Mouse (Mus musculus): ENCODE results near the gene Lin28a.
A peak's percentile ranks its signal among the peaks of the same experiment; 100 is the strongest.

Gene Lin28a

DNA sequence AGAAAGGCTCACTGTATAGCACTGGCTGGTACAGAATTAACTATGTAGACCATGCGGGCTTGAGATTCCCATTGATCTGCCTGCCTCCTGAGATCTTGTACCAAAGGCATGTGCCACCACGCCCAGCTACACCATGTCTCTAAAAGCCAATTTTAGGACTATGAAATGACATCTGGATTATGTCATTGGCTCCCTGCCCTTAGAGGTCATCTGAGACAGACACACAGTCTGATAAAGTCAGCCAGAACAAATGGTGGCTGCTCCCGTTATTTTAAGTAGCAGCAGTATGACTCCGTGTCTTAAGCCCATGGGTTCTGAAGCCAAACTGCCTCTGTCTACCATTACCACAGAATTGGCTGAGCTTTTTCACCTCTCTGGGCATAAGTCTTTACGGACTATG, 38.1 kb downstream of the Lin28a start:
- no peak for DNase-seq (ENCODE audit: low spot score in 2 of 2)

DNA sequence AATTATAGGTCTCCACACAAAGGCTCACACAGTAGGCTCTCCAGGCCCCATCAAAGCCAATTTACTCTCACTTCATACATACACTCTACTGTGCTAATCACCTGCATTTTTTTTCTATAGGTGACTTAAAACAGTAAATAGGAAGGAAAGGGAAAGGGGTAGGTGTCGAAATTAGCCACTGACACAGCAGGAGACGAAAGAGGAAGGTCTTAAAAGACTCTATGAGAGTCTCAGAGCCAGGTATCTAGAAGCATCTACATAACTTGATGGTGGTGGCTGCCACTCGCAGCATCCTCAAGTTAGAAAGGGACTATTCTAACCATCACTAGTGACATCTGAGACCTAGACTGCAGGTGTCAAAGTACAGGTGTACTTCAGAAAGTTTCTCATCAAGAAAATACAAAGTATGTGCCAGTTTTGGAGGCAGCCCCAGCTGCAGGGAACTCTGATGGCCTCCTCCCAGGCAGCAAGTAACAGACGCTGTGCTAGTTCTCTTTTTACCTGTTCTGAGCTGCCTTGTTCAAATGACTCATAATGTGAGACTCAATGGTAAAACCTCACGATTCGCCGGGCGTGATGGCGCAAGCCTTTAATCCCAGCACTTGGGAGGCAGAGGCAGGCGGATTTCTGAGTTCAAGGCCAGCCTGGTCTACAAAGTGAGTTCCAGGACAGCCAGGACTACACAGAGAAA, 40.5 kb downstream of the Lin28a start:
- no peak for DNase-seq (ENCODE audit: low spot score in 2 of 2)

DNA sequence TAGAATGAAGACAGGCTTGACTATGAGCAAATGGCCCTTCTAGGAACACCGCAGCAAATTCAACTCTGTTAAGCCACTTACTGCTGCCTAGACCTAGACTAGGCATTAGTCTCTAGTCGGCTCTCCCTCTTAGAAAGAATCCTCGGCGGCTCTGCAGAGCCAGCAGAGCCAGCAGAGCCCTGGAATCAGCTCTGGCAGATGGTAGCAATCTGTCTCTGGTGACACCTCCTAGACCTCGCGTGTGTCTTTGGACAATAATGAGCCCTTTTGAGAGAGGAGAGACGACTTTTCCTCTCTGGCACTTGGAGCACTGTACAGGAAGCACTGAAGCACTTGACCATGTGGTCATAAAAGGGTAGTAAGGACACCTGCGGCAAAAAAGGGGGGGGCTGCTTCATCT, 46.9 kb downstream of the Lin28a start:
- DNase-seq (ENCODE audit: low spot score in 2 of 2), result no peak

DNA sequence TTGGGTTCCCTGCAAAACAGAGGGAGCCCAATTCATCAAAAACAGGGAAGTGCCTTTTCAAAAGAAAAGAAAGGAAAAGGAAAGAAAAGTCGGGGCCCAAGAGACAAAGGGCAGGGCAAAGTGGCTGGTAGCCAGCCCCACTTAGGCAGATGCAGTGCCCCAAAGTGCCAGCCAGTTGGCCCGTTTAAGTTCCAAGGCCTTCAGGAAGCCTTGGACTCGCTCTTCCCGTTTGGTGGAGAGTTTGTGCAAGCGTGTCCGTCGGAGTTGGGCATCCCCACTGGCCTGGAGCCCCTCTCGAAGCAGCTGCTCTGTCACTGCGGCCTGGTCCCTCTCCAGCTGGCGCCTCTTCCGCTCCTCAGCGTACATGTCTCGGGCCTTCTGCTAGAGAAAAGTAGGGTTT, 47.8 kb downstream of the Lin28a start:
- no peak for DNase-seq (ENCODE audit: low spot score in 2 of 2)

DNA sequence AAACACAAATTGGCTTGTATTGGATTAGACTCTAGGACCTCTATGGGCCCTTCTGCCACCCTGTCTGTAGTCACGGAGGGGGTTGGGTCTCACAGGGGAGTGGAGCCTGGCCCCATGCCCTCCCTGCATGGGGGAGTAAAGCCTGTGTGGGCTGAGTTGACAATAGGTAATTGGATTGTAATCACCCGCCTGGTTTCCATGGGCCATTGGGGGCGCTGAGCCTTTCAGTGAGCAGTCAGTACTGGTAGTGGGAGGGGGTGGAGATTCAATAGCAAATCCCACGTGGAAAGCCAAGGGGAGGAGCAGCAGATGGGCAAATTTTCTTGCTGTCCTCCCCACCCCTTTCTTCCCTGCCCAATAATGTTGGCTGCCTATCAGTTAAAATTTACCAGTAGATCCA, 48.4 kb downstream of the Lin28a start:
- peak in 1 of 2 experiments; percentile 13 for DNase-seq (ENCODE audit: low spot score in 2 of 2)

DNA sequence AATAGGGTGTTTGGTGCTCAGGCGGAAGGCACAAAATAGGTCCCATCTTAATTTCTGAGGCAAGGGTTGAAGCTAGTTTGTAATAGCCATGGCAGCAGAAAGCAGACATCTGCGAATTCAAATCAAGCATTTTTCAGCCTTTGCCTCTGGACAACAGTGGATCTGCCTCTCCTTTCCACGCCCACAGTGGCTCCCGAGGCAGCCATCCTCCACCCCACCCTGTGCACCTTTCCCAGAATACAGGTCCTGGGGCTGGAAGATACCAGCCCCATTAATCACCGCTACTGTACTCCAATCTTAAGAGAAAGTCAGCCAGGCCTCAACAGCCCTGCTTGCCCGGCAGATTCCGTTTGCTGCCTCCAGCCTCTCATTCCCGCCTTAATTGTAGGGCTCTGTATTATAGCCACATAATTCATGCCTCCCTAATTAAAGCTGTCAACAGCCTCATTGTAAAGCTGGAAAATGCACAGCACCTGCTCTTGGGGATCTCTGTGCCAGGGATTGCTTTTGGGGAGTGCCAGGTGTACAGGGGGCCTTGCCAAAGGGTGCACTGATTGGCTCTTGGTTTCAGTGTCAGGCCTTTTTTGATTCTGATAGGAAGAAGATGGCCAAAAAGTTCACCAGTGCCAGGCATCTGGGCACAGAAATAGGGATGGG, 49.4 kb downstream of the Lin28a start:
- DNase-seq (ENCODE audit: low spot score in 2 of 2), result no peak

DNA sequence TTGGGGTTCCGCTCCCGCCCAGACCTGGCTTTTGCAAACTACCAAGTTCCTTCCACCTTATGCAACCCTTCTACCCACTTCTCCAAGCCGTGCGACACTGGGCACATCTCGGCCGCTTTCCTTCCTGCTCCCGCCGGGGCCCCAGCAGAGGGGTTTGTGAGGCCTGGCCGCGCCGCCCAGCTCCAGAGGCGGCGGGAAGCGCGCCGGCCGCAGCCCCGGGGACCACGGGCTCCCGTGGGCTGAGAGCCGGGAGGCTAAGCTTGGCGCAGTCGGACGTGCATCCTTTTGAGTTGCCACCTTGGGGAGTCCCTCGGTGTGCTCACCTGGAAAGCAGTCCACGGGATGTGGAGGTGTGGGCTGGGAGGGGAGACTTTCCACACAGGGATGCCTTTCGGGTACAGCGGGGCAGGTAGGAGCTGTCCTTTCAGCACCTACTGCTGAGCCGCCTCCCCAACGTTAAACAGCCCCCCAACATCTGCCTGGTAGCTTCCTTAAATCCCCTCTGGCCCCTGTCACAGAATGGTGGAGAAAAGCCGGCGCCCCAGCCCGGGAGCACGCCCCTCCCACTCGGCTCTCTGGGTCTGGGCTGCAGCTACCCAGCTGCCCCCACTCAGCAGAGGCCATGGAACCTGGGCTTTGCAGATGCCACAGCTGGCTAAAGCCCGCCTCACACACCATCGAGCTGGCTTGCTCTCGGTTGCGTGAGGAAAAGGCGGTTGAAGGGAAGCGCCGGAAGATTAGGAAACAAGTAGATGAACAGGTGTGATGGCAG, 50.3 kb downstream of the Lin28a start, which contains the start of gene Hmgn2:
Gene Hmgn2 (minus strand): TSS at position 501 of the 772 bp plus-strand sequence.
- peak in 1 of 2 experiments; percentile 19 for DNase-seq (ENCODE audit: low spot score in 2 of 2)

DNA sequence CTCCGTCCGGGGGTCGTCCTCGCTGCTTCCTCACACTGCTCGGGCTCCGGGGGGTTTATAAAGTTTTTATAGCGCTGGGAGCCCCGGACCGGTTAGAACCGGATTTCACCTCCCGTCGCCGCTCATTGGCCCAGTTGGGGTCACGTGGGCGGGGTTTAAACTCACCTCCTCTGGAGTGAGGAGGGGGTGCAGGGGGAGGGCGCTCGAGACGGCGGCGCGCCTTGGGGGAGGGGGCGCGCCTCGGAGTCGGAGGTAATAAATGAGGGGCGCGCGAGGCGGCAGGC, 50.8 kb downstream of the Lin28a start:
- peak; percentile 87 for DNase-seq (ENCODE audit: low spot score in 2 of 2)

DNA sequence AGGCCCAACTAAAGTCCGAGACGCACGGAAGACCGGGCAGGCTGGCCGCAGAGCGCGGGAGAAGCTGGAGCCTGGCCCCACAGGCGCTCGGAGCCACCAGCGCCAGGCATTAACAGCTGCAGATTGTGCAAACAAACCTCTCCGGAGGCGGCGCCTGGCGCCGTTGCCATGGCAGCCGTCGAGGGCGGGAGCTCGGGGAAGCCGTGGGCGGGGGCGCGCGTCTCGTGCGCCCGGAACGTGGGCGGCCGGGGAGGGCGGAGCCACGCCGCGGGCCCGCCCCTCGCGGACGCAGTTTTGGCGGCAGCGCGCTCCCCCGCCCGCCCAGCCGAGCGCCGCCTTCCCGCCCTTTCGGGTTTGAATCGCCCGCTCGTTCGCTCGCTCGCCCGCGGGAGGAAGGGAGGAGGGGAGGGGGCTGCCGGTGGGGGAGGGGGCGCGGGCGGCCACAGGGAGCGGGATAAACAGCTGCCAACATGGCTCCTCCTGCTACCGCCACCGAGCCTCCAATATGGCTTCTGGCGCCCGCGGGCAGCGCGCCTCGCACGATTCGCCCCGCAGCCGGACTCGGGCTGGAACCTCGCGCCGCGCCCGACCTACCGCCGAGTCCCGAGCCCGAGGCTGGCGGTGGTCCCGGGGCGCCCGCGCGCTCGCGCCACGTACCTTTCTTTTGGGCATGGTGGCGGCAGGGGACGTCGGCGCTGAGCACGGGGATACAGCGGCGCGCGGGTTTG, 51.3 kb downstream of the Lin28a start:
- peak; percentile 94 to 96 for DNase-seq (ENCODE audit: low spot score in 2 of 2)

DNA sequence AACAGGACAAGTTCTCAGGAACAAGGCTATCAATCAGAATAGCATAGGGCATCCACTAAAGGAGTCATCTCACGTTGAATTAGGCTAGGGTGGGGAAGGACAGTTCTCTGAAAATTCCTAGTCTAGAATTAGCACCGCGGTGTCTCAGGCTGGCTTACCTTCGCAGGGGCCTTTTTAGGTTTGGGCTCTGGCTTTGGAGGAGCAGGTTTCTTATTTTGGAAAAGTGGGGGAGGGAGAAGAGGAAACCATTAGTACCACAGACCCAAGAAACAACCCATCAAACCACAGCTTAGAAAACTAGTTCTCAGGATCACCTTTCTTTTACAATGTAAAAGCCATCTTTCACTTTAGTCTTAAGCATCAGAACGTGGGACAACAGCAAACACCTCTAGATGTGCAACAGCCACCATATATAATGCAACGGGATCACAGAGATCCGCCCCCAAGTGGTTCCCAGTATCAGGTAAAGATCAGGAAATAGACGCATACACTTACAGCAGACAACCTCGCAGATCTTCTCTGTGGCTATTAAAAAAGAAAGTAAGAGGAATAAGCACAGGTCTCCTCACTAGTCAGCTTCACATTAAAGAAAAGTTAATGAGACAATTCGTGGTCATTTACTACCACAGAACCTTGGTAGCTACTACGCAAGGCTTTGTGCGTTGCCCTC, 52.2 kb downstream of the Lin28a start:
- no peak for DNase-seq (ENCODE audit: low spot score in 2 of 2)

DNA sequence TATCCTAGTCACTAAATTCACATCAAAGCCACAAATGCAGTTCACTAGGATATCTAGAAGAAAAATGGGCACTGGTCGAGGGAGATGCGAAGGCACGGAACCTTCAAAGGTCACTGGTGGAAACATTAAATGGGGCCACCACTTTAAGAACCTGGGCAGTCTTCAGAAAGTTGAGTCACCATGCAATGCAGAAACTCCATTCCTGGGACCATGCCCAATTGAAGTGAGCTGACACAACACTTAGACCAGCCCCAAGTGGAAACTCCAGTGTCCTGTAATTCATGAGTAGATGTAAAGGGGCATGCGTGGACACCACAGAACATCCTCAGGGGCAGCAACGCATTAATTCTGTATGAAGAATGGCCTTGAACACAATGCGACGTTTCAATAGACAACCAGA, 56.1 kb downstream of the Lin28a start:
- no peak for DNase-seq (ENCODE audit: low spot score in 2 of 2)

DNA sequence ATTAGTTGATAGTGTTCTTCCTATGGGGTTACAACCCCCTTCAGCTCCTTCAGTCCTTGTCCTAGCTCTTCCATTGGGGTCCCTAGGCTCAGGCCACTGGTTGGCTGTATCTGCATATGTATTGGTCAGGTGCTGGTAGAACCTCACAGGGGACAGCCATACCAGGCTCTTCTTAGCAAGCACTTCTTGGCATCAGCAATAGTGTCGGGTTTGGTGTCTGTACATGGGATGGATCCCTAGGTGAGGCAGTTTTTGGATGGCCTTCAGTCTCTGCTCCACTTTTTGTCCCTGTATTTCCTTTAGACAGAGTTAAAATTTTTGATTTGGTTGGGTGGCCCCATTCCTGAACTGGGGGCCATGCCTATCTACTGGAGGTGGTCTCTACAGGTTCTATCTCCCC, 59.8 kb downstream of the Lin28a start:
- DNase-seq (ENCODE audit: low spot score in 2 of 2), result no peak

DNA sequence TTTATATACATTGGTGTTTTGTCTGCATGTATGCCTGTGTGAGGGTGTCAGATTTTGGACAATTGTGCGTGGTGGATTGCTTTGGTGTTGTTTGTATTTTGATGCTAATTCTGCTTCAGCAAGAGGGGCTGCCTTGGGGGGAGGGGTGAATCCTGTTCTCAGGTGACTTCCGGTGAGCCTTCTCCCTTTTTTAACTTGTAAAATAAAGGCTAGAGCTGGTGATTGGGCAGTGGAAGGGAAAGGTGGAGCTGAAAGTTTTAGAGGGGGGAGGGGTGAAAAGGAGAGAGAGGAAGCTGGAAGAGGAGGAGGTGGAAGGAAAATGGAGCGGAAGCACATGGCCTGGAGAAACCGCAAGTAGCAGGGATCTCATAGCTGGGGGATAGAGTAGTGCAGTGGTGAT, 62.3 kb downstream of the Lin28a start:
- DNase-seq (ENCODE audit: low spot score in 2 of 2), result no peak

Data from right cerebral cortex, postnatal 36 days (tissue).